Mouse (Mus musculus) testis, adult 2 months (tissue): ENCODE measurements around the gene Olfr1277.

ENCODE experiments used
- CTCF ChIP-seq: fragments of 200-500 bp; IDR thresholded peaks from 2 replicates; pipeline ENCODE4 v1.5.1; 2012; ENCODE audit warnings: low read depth, mild to moderate bottlenecking, inconsistent platforms, low read length, moderate library complexity; ENCODE audit not compliant: control insufficient read depth, insufficient read depth, insufficient replicate concordance
- POLR2A ChIP-seq: fragments of 200-500 bp; IDR thresholded peaks from 2 replicates; pipeline ENCODE4 v1.6.1; 2012; ENCODE audit warnings: low read depth, mild to moderate bottlenecking, inconsistent platforms, low read length, moderate library complexity; ENCODE audit not compliant: control insufficient read depth

DNA sequence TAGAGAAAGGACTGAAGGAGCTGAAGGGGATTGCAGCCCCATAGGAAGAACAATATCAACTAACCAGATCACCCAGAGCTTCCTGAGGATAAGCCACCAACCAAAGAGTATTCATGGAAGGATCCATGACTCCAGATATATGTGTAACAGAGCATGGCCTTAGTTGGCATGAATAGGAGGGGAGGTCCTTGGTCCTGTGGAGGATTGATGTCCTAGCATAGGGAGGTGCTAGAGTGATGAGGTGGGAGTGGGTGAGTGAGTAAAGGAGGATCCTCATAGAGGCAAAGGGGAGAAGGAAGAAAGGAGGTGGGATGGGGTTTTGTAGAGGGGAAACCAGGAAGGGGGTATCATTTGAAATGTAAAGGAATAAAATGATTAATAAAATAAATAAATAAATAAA lies 24.6 kb upstream of the Olfr1277 start:
- TF ChIP-seq POLR2A: no peak
- no peak for TF ChIP-seq CTCF
